Mouse (Mus musculus): ENCODE measurements around the gene Kctd4. TPM values are rescaled to one million over a fixed set of nuclear protein-coding genes. Genes with fewer than 3 reads are reported as not detected.
"Not testable (repeated sequence)": the region's sequence is repeated elsewhere in the genome, so short reads cannot be mapped to it uniquely, and the experiment has no call there.

Gene Kctd4
- polyA plus RNA-seq (2015; fragmentation: Nextera tagmentation; extraction: Ambion mirVana): 0.29 and 0.32 TPM in 2 replicates

- Histone ChIP-seq H3K9me3 (no peaks in the 10 kb centered on the region), H3K27ac (no peak within 1 kb of the TSS), H3K36me3 (no peaks in the 10 kb centered on the region), H3K4me2 (no peak within 1 kb of the TSS), H3K9ac (no peak within 1 kb of the TSS), H3K27me3 (no peaks in the 10 kb centered on the region), H3K4me3 (no peak within 1 kb of the TSS), H3K4me1 (no peaks in the 10 kb centered on the region)
- WGBS: 86% methylated on average over 7 of the region's 7 CpGs
- no peak for ATAC-seq (ENCODE audit: borderline replicate concordance, extremely low read depth, low FRiP score, low TSS enrichment)
Measured at GRCm38 (mm10) chr14:75954766-75955165, at the start of gene Kctd4. Kctd4 (plus strand) TSS chr14:75955009.

GRCm38 (mm10) chr14:75906931-75907330 is 47.9 kb upstream of the Kctd4 start:
- no peak overlapping the region for H3K4me3 ChIP-seq
- WGBS: 90% methylated on average over 8 of the region's 8 CpGs
- H3K9ac ChIP-seq: no peak overlapping the region

GRCm38 (mm10) chr14:75911968-75912367 is 42.8 kb upstream of the Kctd4 start:
- WGBS: 65% methylated on average over 6 of the region's 6 CpGs
- no peaks in the 10 kb centered on the region for H3K27me3 ChIP-seq
- H3K4me3 ChIP-seq: no peak overlapping the region

More at GRCm38 (mm10) chr14:75906931-75907330, 47.9 kb upstream of the Kctd4 start:
- H3K4me1 ChIP-seq: no peaks in the 10 kb centered on the region
- H3K9me3 ChIP-seq: no peaks in the 10 kb centered on the region
- no peaks in the 10 kb centered on the region for H3K27me3 ChIP-seq
- no peak for ATAC-seq (ENCODE audit: borderline replicate concordance, extremely low read depth, low FRiP score, low TSS enrichment)
- H3K4me2 ChIP-seq: no peak overlapping the region
- no peak overlapping the region for H3K27ac ChIP-seq
- peaks cover 15% of the 10 kb centered on the region for H3K36me3 ChIP-seq

GRCm38 (mm10) chr14:75912665-75913064 is 42.1 kb upstream of the Kctd4 start:
- no peaks in the 10 kb centered on the region for H3K4me1 ChIP-seq
- no peak for ATAC-seq (ENCODE audit: borderline replicate concordance, extremely low read depth, low FRiP score, low TSS enrichment)
- H3K27me3 ChIP-seq: no peaks in the 10 kb centered on the region
- no peak overlapping the region for H3K4me2 ChIP-seq
- H3K27ac ChIP-seq: no peak overlapping the region
- H3K9ac ChIP-seq: no peak overlapping the region
- 50% methylated on average over 2 of the region's 2 CpGs for WGBS
- H3K9me3 ChIP-seq: no peaks in the 10 kb centered on the region
- H3K4me3 ChIP-seq: no peak overlapping the region
- H3K36me3 ChIP-seq: no peaks in the 10 kb centered on the region

More at GRCm38 (mm10) chr14:75911968-75912367, 42.8 kb upstream of the Kctd4 start:
- H3K36me3 ChIP-seq: no peaks in the 10 kb centered on the region
- no peak overlapping the region for H3K4me2 ChIP-seq
- H3K4me1 ChIP-seq: no peaks in the 10 kb centered on the region
- no peak overlapping the region for H3K9ac ChIP-seq
- no peak overlapping the region for H3K27ac ChIP-seq
- H3K9me3 ChIP-seq: no peaks in the 10 kb centered on the region
- no peak for ATAC-seq (ENCODE audit: borderline replicate concordance, extremely low read depth, low FRiP score, low TSS enrichment)

GRCm38 (mm10) chr14:75923314-75924052 is 31.3 kb upstream of the Kctd4 start:
- H3K27me3 ChIP-seq: no peaks in the 10 kb centered on the region
- no peak overlapping the region for H3K4me3 ChIP-seq
- H3K4me2 ChIP-seq: no peak overlapping the region
- H3K9ac ChIP-seq: no peak overlapping the region
- H3K4me1 ChIP-seq: no peaks in the 10 kb centered on the region
- ATAC-seq (ENCODE audit: borderline replicate concordance, extremely low read depth, low FRiP score, low TSS enrichment): no peak
- WGBS: 91% methylated on average over 1 of the region's 1 CpGs
- no peaks in the 10 kb centered on the region for H3K9me3 ChIP-seq
- no peak overlapping the region for H3K27ac ChIP-seq
- H3K36me3 ChIP-seq: no peaks in the 10 kb centered on the region

GRCm38 (mm10) chr14:75929713-75930112 is 25.1 kb upstream of the Kctd4 start:
- not testable (repeated sequence) for ATAC-seq (ENCODE audit: borderline replicate concordance, extremely low read depth, low FRiP score, low TSS enrichment); H3K4me2 ChIP-seq; H3K9me3 ChIP-seq; H3K27ac ChIP-seq; H3K36me3 ChIP-seq; H3K9ac ChIP-seq; H3K27me3 ChIP-seq; H3K4me1 ChIP-seq; H3K4me3 ChIP-seq
- 88% methylated on average over 8 of the region's 8 CpGs for WGBS

GRCm38 (mm10) chr14:75931266-75931665 is 23.5 kb upstream of the Kctd4 start:
- no peak for ATAC-seq (ENCODE audit: borderline replicate concordance, extremely low read depth, low FRiP score, low TSS enrichment)
- no peak overlapping the region for H3K9ac ChIP-seq
- H3K27ac ChIP-seq: no peak overlapping the region
- no peak overlapping the region for H3K4me2 ChIP-seq
- no peaks in the 10 kb centered on the region for H3K27me3 ChIP-seq
- no peak overlapping the region for H3K4me3 ChIP-seq
- no peaks in the 10 kb centered on the region for H3K4me1 ChIP-seq
- H3K9me3 ChIP-seq: no peaks in the 10 kb centered on the region
- WGBS: 92% methylated on average over 23 of the region's 23 CpGs
- no peaks in the 10 kb centered on the region for H3K36me3 ChIP-seq

- Histone ChIP-seq H3K27me3 (no peaks in the 10 kb centered on the region), H3K9me3 (no peaks in the 10 kb centered on the region), H3K4me2 (no peak overlapping the region), H3K27ac (no peak overlapping the region), H3K4me3 (no peak overlapping the region), H3K9ac (no peak overlapping the region), H3K36me3 (no peaks in the 10 kb centered on the region), H3K4me1 (no peaks in the 10 kb centered on the region)
- ATAC-seq (ENCODE audit: borderline replicate concordance, extremely low read depth, low FRiP score, low TSS enrichment): no peak
- 78% methylated on average over 2 of the region's 2 CpGs for WGBS
Measured at GRCm38 (mm10) chr14:75934359-75934758, 20.4 kb upstream of the Kctd4 start.

- H3K27ac ChIP-seq: no peak overlapping the region
- H3K4me3 ChIP-seq: no peak overlapping the region
- H3K27me3 ChIP-seq: no peaks in the 10 kb centered on the region
- H3K36me3 ChIP-seq: no peaks in the 10 kb centered on the region
- no peaks in the 10 kb centered on the region for H3K9me3 ChIP-seq
- ATAC-seq (ENCODE audit: borderline replicate concordance, extremely low read depth, low FRiP score, low TSS enrichment): no peak
- H3K9ac ChIP-seq: no peak overlapping the region
- WGBS: 58% methylated on average over 1 of the region's 1 CpGs
- H3K4me1 ChIP-seq: no peaks in the 10 kb centered on the region
- H3K4me2 ChIP-seq: no peak overlapping the region
Measured at GRCm38 (mm10) chr14:75937714-75938113, 17.1 kb upstream of the Kctd4 start.

GRCm38 (mm10) chr14:75941500-75941899 is 13.3 kb upstream of the Kctd4 start:
- Histone ChIP-seq H3K4me3 (no peak overlapping the region), H3K27ac (no peak overlapping the region), H3K9me3 (no peaks in the 10 kb centered on the region), H3K4me2 (no peak overlapping the region), H3K36me3 (no peaks in the 10 kb centered on the region), H3K27me3 (no peaks in the 10 kb centered on the region), H3K4me1 (no peaks in the 10 kb centered on the region), H3K9ac (no peak overlapping the region)
- WGBS: 91% methylated on average over 1 of the region's 1 CpGs
- no peak for ATAC-seq (ENCODE audit: borderline replicate concordance, extremely low read depth, low FRiP score, low TSS enrichment)

GRCm38 (mm10) chr14:75942365-75942764 is 12.4 kb upstream of the Kctd4 start:
- ATAC-seq (ENCODE audit: borderline replicate concordance, extremely low read depth, low FRiP score, low TSS enrichment): no peak
- no peak overlapping the region for H3K4me3 ChIP-seq
- H3K36me3 ChIP-seq: no peaks in the 10 kb centered on the region
- WGBS: 92% methylated on average over 3 of the region's 3 CpGs
- no peak overlapping the region for H3K27ac ChIP-seq
- H3K4me1 ChIP-seq: no peaks in the 10 kb centered on the region
- no peak overlapping the region for H3K4me2 ChIP-seq
- no peak overlapping the region for H3K9ac ChIP-seq
- H3K27me3 ChIP-seq: no peaks in the 10 kb centered on the region
- no peaks in the 10 kb centered on the region for H3K9me3 ChIP-seq

GRCm38 (mm10) chr14:75947674-75948073 is 7.1 kb upstream of the Kctd4 start:
- Histone ChIP-seq H3K27me3 (no peaks in the 10 kb centered on the region), H3K4me2 (no peak overlapping the region), H3K27ac (no peak overlapping the region), H3K36me3 (no peaks in the 10 kb centered on the region), H3K9me3 (no peaks in the 10 kb centered on the region), H3K9ac (no peak overlapping the region), H3K4me3 (no peak overlapping the region), H3K4me1 (no peaks in the 10 kb centered on the region)
- no peak for ATAC-seq (ENCODE audit: borderline replicate concordance, extremely low read depth, low FRiP score, low TSS enrichment)
- WGBS: 69% methylated on average over 3 of the region's 3 CpGs

Data from lung, embryonic 15.5 days (tissue).